Mouse (Mus musculus): ENCODE data around the gene Slc4a1ap.

- no peak for TF ChIP-seq POLR2A (IDR thresholded peaks at IDR 0.05; ENCODE audit: borderline replicate concordance, control insufficient read depth, low read depth, low read length)
- no peak for TF ChIP-seq CTCF (IDR thresholded peaks at IDR 0.05; ENCODE audit: control insufficient read depth, insufficient read depth, low read length)
Measured at GRCm38 (mm10) chr5:31528560-31528959, 1.8 kb downstream of the Slc4a1ap start.
